ENCODE assay signal across 9 mouse cellular contexts in genomic region chr1:151497028-151497427, GRCm38 (mm10). TPM values are rescaled to one million over a fixed set of nuclear protein-coding genes. Genes with fewer than 3 reads are reported as not detected.
DNase-seq lines count a peak whose midpoint lies in the region; ATAC-seq and TF ChIP-seq lines count a peak whose summit lies in the region.
"Had no signal": no experiment of that assay in that cellular context is flagged by ENCODE, and none has a peak within 500 bp of the region (broad histone marks: within the 10 kb centered on the region; RNA-seq: fewer than 3 reads in every experiment).

No protein-coding gene starts in this region.

- no peaks in the 10 kb centered on the region for H3K9me3 ChIP-seq in intestine, postnatal 0 days (ENCODE audit: control insufficient read depth)
- no peaks in the 10 kb centered on the region for H3K9me3 ChIP-seq in intestine, embryonic 15.5 days
- H3K9me3 ChIP-seq in ES-E14 (ENCODE audit: control insufficient read depth, insufficient read depth, low read depth, low read length) = no peaks in the 10 kb centered on the region

- H3K9ac ChIP-seq in intestine, postnatal 0 days (ENCODE audit: low read depth, low read length) = no peak overlapping the region
- no peak overlapping the region for H3K9ac ChIP-seq in intestine, embryonic 15.5 days
- H3K9ac ChIP-seq in ES-E14 (ENCODE audit: insufficient read depth, low read depth, low read length, poor library complexity, severe bottlenecking) = no peak overlapping the region; the same call in 1 of the 2 replicates

- TF ChIP-seq CTCF in intestine, postnatal 0 days (IDR thresholded peaks at IDR 0.05; ENCODE audit: low read depth) = peak; percentile 75
- peak; percentile 35; the same call in 1 of the 2 replicates for TF ChIP-seq CTCF in spleen, adult 2 months (IDR thresholded peaks at IDR 0.05; ENCODE audit: extremely low read depth, insufficient read depth, insufficient read length, insufficient replicate concordance)

- WGBS in intestine, postnatal 0 days = 87% methylated on average over 8 of the region's 8 CpGs
- WGBS in intestine, embryonic 15.5 days = 89% methylated on average over 8 of the region's 8 CpGs
- WGBS in spleen, adult 2 months = 91% methylated on average over 8 of the region's 8 CpGs

- no peaks in the 10 kb centered on the region for H3K27me3 ChIP-seq in intestine, postnatal 0 days (replicated peaks; ENCODE audit: control insufficient read depth, insufficient read depth, low read length)
- H3K27me3 ChIP-seq in intestine, embryonic 15.5 days (replicated peaks) = no peaks in the 10 kb centered on the region
- no peaks in the 10 kb centered on the region for H3K27me3 ChIP-seq in spleen, adult 2 months (ENCODE audit: control insufficient read depth, insufficient read depth, low read length)

- DNase-seq in A20 (ENCODE audit: low read depth, low spot score) (peak; percentile 70), ES-E14 (ENCODE audit: low read depth, low spot score) (peak; percentile 80)
- DNase-seq in embryo, embryonic 11.5 days (ENCODE audit: low read depth, low spot score) = peak; percentile 17
- DNase-seq in kidney, postnatal 25 days = peak; percentile 47 to 50
- peak; percentile 18 to 40 for DNase-seq in spleen, adult 2 months (ENCODE audit: low read depth in 1 of 2, low spot score in 2 of 2)
- DNase-seq in left cerebral cortex, adult 8-10 months (ENCODE audit: low spot score in 2 of 2) = no peak

- no peaks in the 10 kb centered on the region for H3K36me3 ChIP-seq in intestine, postnatal 0 days (ENCODE audit: control insufficient read depth, insufficient read depth)
- no peaks in the 10 kb centered on the region for H3K36me3 ChIP-seq in intestine, embryonic 15.5 days
- 0 out of 2 replicates have a peak, but pooled peaks cover 3% of the 10 kb centered on the region for H3K36me3 ChIP-seq in ES-E14 (ENCODE audit: control insufficient read depth, insufficient read depth, low read length, poor library complexity, severe bottlenecking)
- H3K36me3 ChIP-seq in spleen, adult 2 months (ENCODE audit: control insufficient read depth, insufficient read depth, low read length) = no peaks in the 10 kb centered on the region

- ATAC-seq in intestine, postnatal 0 days = no peak
- ATAC-seq in intestine, embryonic 15.5 days = no peak

- no peak overlapping the region for H3K4me3 ChIP-seq in intestine, postnatal 0 days (ENCODE audit: low read depth, low read length)
- H3K4me3 ChIP-seq in intestine, embryonic 15.5 days (replicated peaks) = no peak overlapping the region
- no peak overlapping the region for H3K4me3 ChIP-seq in ES-E14 (ENCODE audit: insufficient read depth in 1 of 2, low read depth in 1 of 2, low read length in 2 of 2, poor library complexity in 1 of 2, severe bottlenecking in 1 of 2)
- no peak overlapping the region for H3K4me3 ChIP-seq in spleen, adult 2 months (ENCODE audit: extremely low read depth, insufficient read depth, insufficient read length)

- H3K4me1 ChIP-seq in intestine, postnatal 0 days (replicated peaks; ENCODE audit: control insufficient read depth, insufficient read depth, low read length) = peaks cover 7% of the 10 kb centered on the region
- H3K4me1 ChIP-seq in intestine, embryonic 15.5 days (replicated peaks) = peaks cover 20% of the 10 kb centered on the region
- H3K4me1 ChIP-seq in ES-E14 (ENCODE audit: control insufficient read depth in 2 of 2, insufficient read depth in 2 of 2, low read length in 2 of 2, poor library complexity in 1 of 2) = peaks cover 0 to 4% of the 10 kb centered on the region in 2 experiments; a peak in 2 of 4 replicates
- peaks cover 6% of the 10 kb centered on the region for H3K4me1 ChIP-seq in spleen, adult 2 months (ENCODE audit: control insufficient read depth, insufficient read depth, insufficient read length)

- in situ Hi-C loops in ES-E14 (cut with MboI; ENCODE audit: low sequenced_read_pairs in 2 of 2, unreplicated experiment in 2 of 2) = no loop called here

- TF ChIP-seq POLR2A in spleen, adult 2 months (IDR thresholded peaks at IDR 0.05; ENCODE audit: low read depth, low read length) = no peak

- H3K4me2 ChIP-seq in intestine, postnatal 0 days (replicated peaks; ENCODE audit: low read depth) = no peak overlapping the region
- no peak overlapping the region for H3K4me2 ChIP-seq in intestine, embryonic 15.5 days (replicated peaks)

- H3K27ac ChIP-seq in intestine, postnatal 0 days (ENCODE audit: low read depth, low read length) = no peak overlapping the region
- no peak overlapping the region for H3K27ac ChIP-seq in intestine, embryonic 15.5 days
- no peak overlapping the region for H3K27ac ChIP-seq in ES-E14 (ENCODE audit: insufficient read depth, low read depth, low read length, poor library complexity, severe bottlenecking)
- H3K27ac ChIP-seq in spleen, adult 2 months (ENCODE audit: insufficient read depth, low read length) = no peak overlapping the region
- H3K27ac ChIP-seq: macrophage had no signal

TF ChIP-seq in ES-E14, 5 proteins besides CTCF, POLR2A, EP300 and RAD21:
- TF ChIP-seq HCFC1 (IDR thresholded peaks at IDR 0.05; ENCODE audit: borderline replicate concordance, insufficient read depth, low read length) = no peak
- peak; percentile 38; the same call in 1 of the 2 replicates for TF ChIP-seq ZC3H11A (IDR thresholded peaks at IDR 0.05; ENCODE audit: borderline replicate concordance, low read depth, low read length)

RNA-seq across cellular contexts. Expression of gene Rnf2, which starts 3.7 kb away (rescaled TPM):
- polyA plus RNA-seq in intestine, postnatal 0 days (2015; fragmentation: Nextera tagmentation; extraction: Ambion mirVana) = 26.9 and 31.4 TPM in 2 replicates
- 57.4 and 68.1 TPM in 2 replicates for polyA plus RNA-seq in intestine, embryonic 15.5 days (2015; fragmentation: Nextera tagmentation; extraction: Ambion mirVana)
- total RNA-seq in ES-E14 (2012; rRNA removed) = 54.1 and 58.9 TPM in 2 replicates
- polyA plus RNA-seq in spleen, adult 2 months (2012; rRNA removed) = 8.8 and 10.5 TPM in 2 replicates
- 10 to 100 TPM; 27.0 to 32.2 (median 29.9) TPM for total RNA-seq in left cerebral cortex, adult 8-10 months (2022)

Comparison
In these comparisons a context has a peak if more than half of its experiments do, and no peak if none do; other contexts are left out.
1. DNase-seq: peak in A20 (single experiment), ES-E14 (single experiment), embryo, embryonic 11.5 days (single experiment), kidney, postnatal 25 days (2 of 2) and spleen, adult 2 months (2 of 2); none in left cerebral cortex, adult 8-10 months (0 of 2).